In genomic region chr17:29176391-29177267, GRCm38 (mm10) we compare ENCODE assay signal across 8 mouse cellular contexts.
A peak's percentile ranks its signal among the peaks of the same experiment; 100 is the strongest.
DNase-seq lines count a peak whose midpoint lies in the region; ATAC-seq and TF ChIP-seq lines count a peak whose summit lies in the region.

No protein-coding gene starts in this region.

- H3K36me3 ChIP-seq in spleen, adult 2 months (ENCODE audit: control insufficient read depth, insufficient read depth, low read length): no peaks in the 10 kb centered on the region
- no peaks in the 10 kb centered on the region for H3K36me3 ChIP-seq in intestine, embryonic 16.5 days (ENCODE audit: control insufficient read depth, insufficient read depth, low read length)
- H3K36me3 ChIP-seq in limb, embryonic 10.5 days: no peaks in the 10 kb centered on the region
- H3K36me3 ChIP-seq in neural tube, embryonic 12.5 days: no peaks in the 10 kb centered on the region

- peak in 1 of 2 experiments; percentile 50 for DNase-seq in spleen, adult 2 months (ENCODE audit: low read depth in 1 of 2, low spot score in 2 of 2)
- DNase-seq in spleen, postnatal 4 days (ENCODE audit: low spot score in 2 of 2): no peak
- peak; percentile 63 to 83 for DNase-seq in cerebellum, postnatal 25 days
- peak; percentile 74 to 84 for DNase-seq in frontal cortex, postnatal 36 days (ENCODE audit: low spot score in 2 of 2)
- peak; percentile 80 for DNase-seq in limb, embryonic 10.5 days (ENCODE audit: low spot score)

- no peaks in the 10 kb centered on the region for H3K27me3 ChIP-seq in spleen, adult 2 months (ENCODE audit: control insufficient read depth, insufficient read depth, low read length)
- H3K27me3 ChIP-seq in intestine, embryonic 16.5 days (replicated peaks; ENCODE audit: control insufficient read depth, insufficient read depth, low read length): no peaks in the 10 kb centered on the region
- H3K27me3 ChIP-seq in limb, embryonic 10.5 days (ENCODE audit: low read depth, poor library complexity, severe bottlenecking): no peaks in the 10 kb centered on the region
- H3K27me3 ChIP-seq in neural tube, embryonic 12.5 days (replicated peaks): no peaks in the 10 kb centered on the region

- peaks cover 22% of the 10 kb centered on the region; the same call in 1 of the 2 replicates for H3K4me1 ChIP-seq in spleen, adult 2 months (ENCODE audit: control insufficient read depth, insufficient read depth, insufficient read length)
- H3K4me1 ChIP-seq in intestine, embryonic 16.5 days (ENCODE audit: control insufficient read depth, insufficient read depth, low read length): peaks cover 2% of the 10 kb centered on the region; the same call in 1 of the 2 replicates
- H3K4me1 ChIP-seq in limb, embryonic 10.5 days: peaks cover 33% of the 10 kb centered on the region
- H3K4me1 ChIP-seq in neural tube, embryonic 12.5 days: peaks cover 12% of the 10 kb centered on the region

- no peak overlapping the region for H3K4me2 ChIP-seq in intestine, embryonic 16.5 days (ENCODE audit: low read depth, low read length)
- peak overlapping the region; percentile 27; the same call in 1 of the 2 replicates for H3K4me2 ChIP-seq in neural tube, embryonic 12.5 days (replicated peaks)

- no peak overlapping the region for H3K4me3 ChIP-seq in spleen, adult 2 months (ENCODE audit: extremely low read depth, insufficient read depth, insufficient read length)
- H3K4me3 ChIP-seq in intestine, embryonic 16.5 days (ENCODE audit: low read length): no peak overlapping the region
- no peak overlapping the region for H3K4me3 ChIP-seq in limb, embryonic 10.5 days
- no peak overlapping the region for H3K4me3 ChIP-seq in neural tube, embryonic 12.5 days

- TF ChIP-seq POLR2A in spleen, adult 2 months (IDR thresholded peaks at IDR 0.05; ENCODE audit: low read depth, low read length): no peak

- WGBS in spleen, adult 2 months: 34% methylated on average over 9 of the region's 9 CpGs
- WGBS in intestine, embryonic 16.5 days: 21% methylated on average over 9 of the region's 9 CpGs
- WGBS in limb, embryonic 10.5 days: 26% methylated on average over 9 of the region's 9 CpGs
- 21% methylated on average over 9 of the region's 9 CpGs for WGBS in neural tube, embryonic 12.5 days

- no peak overlapping the region for H3K9ac ChIP-seq in intestine, embryonic 16.5 days (ENCODE audit: low read depth, low read length)
- H3K9ac ChIP-seq in neural tube, embryonic 12.5 days: no peak overlapping the region

- ATAC-seq in intestine, embryonic 16.5 days: 0 out of 2 replicates have a peak, but pooled peaks have one; percentile 25
- no peak for ATAC-seq in neural tube, embryonic 12.5 days (ENCODE audit: low FRiP score, low read depth)
- no peak for ATAC-seq in inflammation-experienced regulatory T-cells, adult 6 months

- TF ChIP-seq CTCF in spleen, adult 2 months (IDR thresholded peaks at IDR 0.05; ENCODE audit: extremely low read depth, insufficient read depth, insufficient read length, insufficient replicate concordance): peak; percentile 65; the same call in 1 of the 2 replicates

- H3K9me3 ChIP-seq in intestine, embryonic 16.5 days (ENCODE audit: control insufficient read depth, low read length): no peaks in the 10 kb centered on the region
- no peaks in the 10 kb centered on the region for H3K9me3 ChIP-seq in limb, embryonic 10.5 days (replicated peaks)
- H3K9me3 ChIP-seq in neural tube, embryonic 12.5 days: no peaks in the 10 kb centered on the region

- no peak overlapping the region for H3K27ac ChIP-seq in spleen, adult 2 months (ENCODE audit: insufficient read depth, low read length)
- H3K27ac ChIP-seq in intestine, embryonic 16.5 days (ENCODE audit: low read length): no peak overlapping the region
- peak overlapping the region; percentile 47 for H3K27ac ChIP-seq in limb, embryonic 10.5 days
- no peak overlapping the region for H3K27ac ChIP-seq in neural tube, embryonic 12.5 days

Comparison
In these comparisons a context has a peak if more than half of its experiments do, and no peak if none do; other contexts are left out.
1. DNase-seq: peak in cerebellum, postnatal 25 days (2 of 2), frontal cortex, postnatal 36 days (2 of 2) and limb, embryonic 10.5 days (single experiment); none in spleen, postnatal 4 days (0 of 2).